Mouse (Mus musculus) spleen, adult 2 months (tissue): ENCODE measurements at regions not wholly inside any gene's neighbourhood (a gene's known extent, or its start where the extent isn't known, plus 50 kb on each side); places are given as distances from the start of the nearest gene placed in this dataset.

ENCODE experiments used
- DNase-seq, 2 experiments: peaks; one replicate each; pipeline versions ENCODE4 v3.0.0 to v3.0.0-alpha.2; 2012 to 2021; ENCODE audit warnings: low spot score in 2 of 2, low read depth in 1 of 2
- H3K27ac ChIP-seq: fragments of 200-500 bp; 2 replicates; pipeline ENCODE4 v1.5.1; 2012; ENCODE audit warnings: low read length, inconsistent platforms; ENCODE audit not compliant: insufficient read depth
- H3K27me3 ChIP-seq: fragments of 200-500 bp; 2 replicates; pipeline ENCODE4 v1.6.1; 2012; ENCODE audit warnings: mild to moderate bottlenecking, moderate library complexity, low read length, inconsistent platforms; ENCODE audit not compliant: control insufficient read depth, insufficient read depth
- H3K36me3 ChIP-seq: fragments of 200-500 bp; 2 replicates; pipeline ENCODE4 v1.6.1; 2012; ENCODE audit warnings: mild to moderate bottlenecking, low read length, inconsistent platforms; ENCODE audit not compliant: control insufficient read depth, insufficient read depth
- H3K4me1 ChIP-seq: fragments of 200-500 bp; 2 replicates; pipeline ENCODE4 v1.6.1; 2011; ENCODE audit warnings: inconsistent platforms; ENCODE audit not compliant: control insufficient read depth, insufficient read depth, insufficient read length
- H3K4me3 ChIP-seq: fragments of 200-500 bp; 2 replicates; pipeline ENCODE4 v1.5.1; 2011; ENCODE audit warnings: mild to moderate bottlenecking, inconsistent platforms; ENCODE audit not compliant: insufficient read depth, insufficient read length; ENCODE audit errors: extremely low read depth
- CTCF ChIP-seq: fragments of 200-500 bp; IDR thresholded peaks from 2 replicates; pipeline ENCODE4 v1.5.1; 2011; ENCODE audit warnings: mild to moderate bottlenecking, inconsistent platforms; ENCODE audit not compliant: insufficient read depth, insufficient read length, insufficient replicate concordance; ENCODE audit errors: extremely low read depth
- POLR2A ChIP-seq: fragments of 200-500 bp; IDR thresholded peaks from 2 replicates; pipeline ENCODE4 v1.6.1; 2011; ENCODE audit warnings: low read depth, low read length, inconsistent platforms
- WGBS: fragments of 180-500 bp; shearing (Covaris S2); methylation state at CpG from one replicate; pipeline ENCODE4 v1.1.7; 2018; 5-methylcytosine and 5-hydroxymethylcytosine counted together

DNA sequence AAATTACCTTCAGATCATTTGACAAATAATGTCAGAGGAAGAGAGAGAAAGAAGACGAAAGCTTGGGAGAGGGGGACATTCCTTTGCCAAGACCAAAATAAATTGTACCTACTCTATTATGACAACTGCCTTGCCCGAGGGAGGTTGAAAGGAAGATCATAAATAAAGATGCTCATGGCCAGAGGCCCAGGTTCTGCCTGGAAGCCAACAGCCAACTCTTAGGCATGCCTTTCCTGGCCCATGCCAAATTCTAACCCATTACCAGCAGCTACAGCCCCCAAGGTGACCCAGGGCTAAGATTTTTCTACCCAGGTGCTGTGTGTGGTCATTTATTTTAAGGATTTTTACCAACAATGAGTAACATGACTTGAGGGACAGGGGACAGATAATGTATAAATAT is 54.9 kb downstream of the Cbln1 start:
- TF ChIP-seq POLR2A, result no peak
- TF ChIP-seq CTCF, result no peak
- no peaks in the 10 kb centered on the region for H3K4me1 ChIP-seq
- H3K27ac ChIP-seq, result no peak overlapping the region
- no peak for DNase-seq
- no peaks in the 10 kb centered on the region for H3K36me3 ChIP-seq
- no peak overlapping the region for H3K4me3 ChIP-seq
- WGBS, result 74% methylated on average over 2 of the region's 2 CpGs
- no peaks in the 10 kb centered on the region for H3K27me3 ChIP-seq

DNA sequence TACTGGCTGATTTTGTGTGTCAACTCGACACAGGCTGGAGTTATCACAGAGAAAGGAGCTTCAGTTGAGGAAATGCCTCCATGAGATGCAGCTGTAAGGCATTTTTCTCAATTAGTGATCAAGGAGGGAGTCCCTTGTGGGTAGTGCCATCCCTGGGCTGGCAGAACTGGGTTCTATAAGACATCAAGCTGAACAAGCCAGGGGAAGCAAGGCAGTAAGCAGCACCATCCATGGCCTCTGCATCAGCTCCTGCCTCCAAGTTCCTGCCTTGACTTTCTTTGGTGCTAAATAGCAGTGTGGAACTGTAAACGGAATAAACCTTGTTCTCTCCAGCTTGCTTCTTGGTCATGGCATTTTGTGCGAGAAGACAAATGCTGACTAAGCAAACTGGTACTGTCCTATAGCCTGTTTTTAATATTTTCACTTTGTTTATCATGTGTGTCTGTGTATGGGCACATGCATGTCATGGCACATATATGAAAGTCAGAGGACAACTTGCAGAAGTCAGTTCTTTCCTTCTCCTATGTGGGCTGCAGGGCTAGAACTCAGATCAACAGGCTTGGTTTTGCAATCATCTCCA is 57.3 kb downstream of the Cbln1 start:
- Histone ChIP-seq H3K36me3 (no peaks in the 10 kb centered on the region), H3K4me3 (no peak overlapping the region), H3K27me3 (no peaks in the 10 kb centered on the region), H3K27ac (no peak overlapping the region), H3K4me1 (no peaks in the 10 kb centered on the region)
- DNase-seq, result no peak
- WGBS, result 72% methylated on average over 3 of the region's 3 CpGs
- TF ChIP-seq CTCF (no peak), POLR2A (no peak)

- no peaks in the 10 kb centered on the region for H3K36me3 ChIP-seq
- TF ChIP-seq POLR2A, result no peak
- no peak for TF ChIP-seq CTCF
- WGBS, result 68% methylated on average over 2 of the region's 2 CpGs
- DNase-seq, result no peak
- no peaks in the 10 kb centered on the region for H3K4me1 ChIP-seq
- no peak overlapping the region for H3K4me3 ChIP-seq
- no peak overlapping the region for H3K27ac ChIP-seq
- H3K27me3 ChIP-seq, result no peaks in the 10 kb centered on the region
These were observed 83.4 kb downstream of the Cbln1 start for GRCm38 (mm10) chr8:87389016-87389415.

- DNase-seq, result no peak
- TF ChIP-seq POLR2A, result no peak
- TF ChIP-seq CTCF, result no peak
- no peaks in the 10 kb centered on the region for H3K4me1 ChIP-seq
- no peak overlapping the region for H3K27ac ChIP-seq
- no peaks in the 10 kb centered on the region for H3K36me3 ChIP-seq
- no peak overlapping the region for H3K4me3 ChIP-seq
- 89% methylated on average over 12 of the region's 12 CpGs for WGBS
- no peaks in the 10 kb centered on the region for H3K27me3 ChIP-seq
These were observed 88.7 kb downstream of the Cbln1 start for GRCm38 (mm10) chr8:87383527-87384206.

- no peak for TF ChIP-seq CTCF
- no peak for TF ChIP-seq POLR2A
- no peak overlapping the region for H3K4me3 ChIP-seq
- no peaks in the 10 kb centered on the region for H3K36me3 ChIP-seq
- no peaks in the 10 kb centered on the region for H3K4me1 ChIP-seq
- H3K27ac ChIP-seq, result no peak overlapping the region
- 72% methylated on average over 5 of the region's 5 CpGs for WGBS
- DNase-seq, result no peak
- no peaks in the 10 kb centered on the region for H3K27me3 ChIP-seq
These were observed 90.1 kb downstream of the Cbln1 start for GRCm38 (mm10) chr8:87382311-87382710.

DNA sequence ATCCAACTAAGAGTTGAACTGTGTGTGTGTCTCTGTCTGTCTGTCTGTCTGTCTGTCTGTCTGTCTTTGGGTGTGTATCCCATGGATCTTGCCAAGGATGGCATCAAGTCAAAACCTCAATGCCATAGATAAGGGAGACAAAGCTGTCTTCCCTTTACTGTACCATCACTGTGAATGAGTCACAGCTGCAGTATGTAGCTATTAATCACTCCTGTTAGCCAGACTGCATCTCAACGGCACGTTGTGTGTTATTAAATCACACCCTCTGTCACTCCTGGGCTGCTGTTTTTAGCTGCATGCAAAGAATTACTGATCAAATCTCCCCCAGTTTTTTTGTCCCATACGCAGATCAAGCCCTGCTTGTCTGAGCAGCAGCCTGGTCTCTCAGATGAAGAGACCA is 91.6 kb downstream of the Cbln1 start:
- Histone ChIP-seq H3K36me3 (no peaks in the 10 kb centered on the region), H3K4me3 (no peak overlapping the region), H3K4me1 (no peaks in the 10 kb centered on the region), H3K27me3 (no peaks in the 10 kb centered on the region), H3K27ac (no peak overlapping the region)
- 61% methylated on average over 3 of the region's 3 CpGs for WGBS
- DNase-seq, result no peak
- no peak for TF ChIP-seq CTCF
- TF ChIP-seq POLR2A, result no peak

GRCm38 (mm10) chr8:87379296-87379695 is 93.1 kb downstream of the Cbln1 start:
- 90% methylated on average over 8 of the region's 8 CpGs for WGBS
- H3K27ac ChIP-seq, result no peak overlapping the region
- no peaks in the 10 kb centered on the region for H3K36me3 ChIP-seq
- no peak for DNase-seq
- no peaks in the 10 kb centered on the region for H3K27me3 ChIP-seq
- no peak for TF ChIP-seq CTCF
- H3K4me1 ChIP-seq, result no peaks in the 10 kb centered on the region
- no peak overlapping the region for H3K4me3 ChIP-seq

GRCm38 (mm10) chr8:87374044-87374443 is 98.4 kb downstream of the Cbln1 start:
- WGBS, result 56% methylated on average over 6 of the region's 6 CpGs

More at GRCm38 (mm10) chr8:87374044-87374443, 98.4 kb downstream of the Cbln1 start:
- TF ChIP-seq POLR2A (no peak), CTCF (no peak)
- H3K27ac ChIP-seq, result no peak overlapping the region
- no peak overlapping the region for H3K4me3 ChIP-seq
- no peaks in the 10 kb centered on the region for H3K27me3 ChIP-seq
- H3K36me3 ChIP-seq, result no peaks in the 10 kb centered on the region
- no peaks in the 10 kb centered on the region for H3K4me1 ChIP-seq
- DNase-seq, result no peak
